Mouse (Mus musculus) heart, embryonic 13.5 days (tissue): ENCODE data around the gene 2900011O08Rik. TPM values are rescaled to one million over a fixed set of nuclear protein-coding genes. Genes with fewer than 3 reads are reported as not detected.
"Not testable (repeated sequence)": the region's sequence is repeated elsewhere in the genome, so short reads cannot be mapped to it uniquely, and the experiment has no call there.

ENCODE experiments used
- ATAC-seq: fragments of 200-750 bp; cut with Nextera tagmentation; 2 replicates; pipeline ENCODE4 v1.8.0; 2017; ENCODE audit warnings: moderate TSS enrichment; ENCODE audit not compliant: insufficient number of reproducible peaks, low FRiP score, low TSS enrichment; ENCODE audit errors: extremely low read depth
- H3K27ac ChIP-seq: fragments of 300-500 bp; sonication (generic); replicated peaks from 2 replicates; pipeline ENCODE4 v1.5.1; 2015; ENCODE audit warnings: moderate library complexity, mild to moderate bottlenecking, inconsistent platforms
- H3K27me3 ChIP-seq: fragments of 300-500 bp; sonication (generic); replicated peaks from 2 replicates; pipeline ENCODE4 v1.6.1; 2015; ENCODE audit warnings: mild to moderate bottlenecking, inconsistent platforms
- H3K36me3 ChIP-seq: fragments of 300-500 bp; sonication (generic); 2 replicates; pipeline ENCODE4 v1.6.1; 2015; ENCODE audit warnings: mild to moderate bottlenecking, inconsistent platforms
- H3K4me1 ChIP-seq: fragments of 300-500 bp; sonication (generic); 2 replicates; pipeline ENCODE4 v1.6.1; 2015; ENCODE audit warnings: inconsistent platforms
- H3K4me2 ChIP-seq: fragments of 300-500 bp; sonication (generic); 2 replicates; pipeline ENCODE4 v1.6.1; 2015; ENCODE audit warnings: inconsistent platforms, mild to moderate bottlenecking, moderate library complexity
- H3K4me3 ChIP-seq: fragments of 300-500 bp; sonication (generic); 2 replicates; pipeline ENCODE4 v1.5.1; 2015; ENCODE audit warnings: moderate library complexity, mild to moderate bottlenecking, inconsistent platforms
- H3K9ac ChIP-seq: fragments of 300-500 bp; sonication (generic); 2 replicates; pipeline ENCODE4 v1.6.1; 2015; ENCODE audit warnings: inconsistent platforms, mild to moderate bottlenecking, moderate library complexity
- H3K9me3 ChIP-seq: fragments of 300-500 bp; sonication (generic); 2 replicates; pipeline ENCODE4 v1.6.1; 2016; ENCODE audit warnings: inconsistent platforms
- WGBS: fragments of 180-500 bp; shearing (Covaris S2); methylation state at CpG from one replicate; pipeline ENCODE4 v1.1.7; 2015; ENCODE audit warnings: mixed read lengths; 5-methylcytosine and 5-hydroxymethylcytosine counted together
- polyA plus RNA-seq: library from polyadenylated mRNA; unstranded; fragments of >200 nt; fragmentation: Nextera tagmentation; extraction: Ambion mirVana; gene quantifications from 2 replicates; pipeline ENCODE4 v1.2.1, GENCODE M21; 2015

2900011O08Rik gene
- polyA plus RNA-seq, 1 experiment from 2014 or later = 1.2 TPM

DNA sequence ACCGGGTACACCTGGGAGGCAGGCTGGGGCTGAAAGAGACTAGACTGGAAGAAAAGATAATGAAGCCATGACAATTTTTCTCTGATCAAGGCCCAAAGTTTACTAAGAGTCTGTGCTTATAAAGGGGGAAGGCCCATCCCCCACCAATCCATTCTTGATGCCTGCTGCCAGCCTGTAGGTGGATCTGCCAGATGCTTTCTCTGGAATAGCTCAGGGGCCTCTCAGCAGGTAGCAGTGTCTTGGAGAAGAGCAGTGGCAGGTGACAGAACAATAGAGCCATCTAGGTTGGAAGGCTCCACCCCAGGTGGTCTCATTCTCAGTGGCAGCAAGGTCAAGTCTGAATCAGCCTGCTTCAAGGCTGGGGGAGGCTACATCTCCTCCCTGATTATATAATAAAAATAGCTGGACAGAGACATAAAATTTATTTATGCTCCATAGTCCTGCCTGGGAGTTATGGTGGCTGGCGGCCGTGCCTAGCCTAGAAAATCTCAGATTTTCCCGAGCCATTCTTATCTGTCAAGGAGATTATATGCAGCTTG, 10.0 kb upstream of the 2900011O08Rik start:
- not testable (repeated sequence) for H3K9ac ChIP-seq, H3K4me1 ChIP-seq, H3K27ac ChIP-seq, H3K36me3 ChIP-seq, H3K4me2 ChIP-seq, H3K4me3 ChIP-seq, H3K27me3 ChIP-seq, H3K9me3 ChIP-seq, ATAC-seq
- 78% methylated on average over 4 of the region's 4 CpGs for WGBS

DNA sequence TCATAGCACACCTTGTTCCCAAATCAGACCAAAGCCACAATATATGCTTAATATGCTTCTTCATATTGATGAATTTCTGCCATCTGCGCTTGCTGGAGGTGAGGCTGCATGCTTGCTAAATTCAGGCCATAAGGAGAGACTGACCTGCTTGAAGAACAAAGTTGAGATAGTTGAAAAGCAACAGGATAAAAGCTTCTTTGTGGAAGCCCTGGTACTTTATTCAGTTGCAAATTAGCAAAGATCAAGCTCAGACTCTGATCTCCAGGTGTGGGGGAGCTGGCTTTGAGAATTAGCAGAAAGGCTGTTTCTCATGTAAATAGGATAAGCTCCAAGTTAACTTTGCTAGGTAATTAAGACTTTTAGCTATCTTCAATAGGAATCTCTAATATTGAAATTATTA, 9.4 kb upstream of the 2900011O08Rik start:
- not testable (repeated sequence) for H3K27ac ChIP-seq, H3K4me3 ChIP-seq, ATAC-seq, H3K4me1 ChIP-seq, H3K27me3 ChIP-seq, H3K9ac ChIP-seq, H3K36me3 ChIP-seq, H3K9me3 ChIP-seq, H3K4me2 ChIP-seq
- 58% methylated on average over 1 of the region's 1 CpGs for WGBS

GRCm38 (mm10) chr16:13981726-13982125, 4.7 kb upstream of the 2900011O08Rik start:
- ATAC-seq, H3K4me3 ChIP-seq, H3K27ac ChIP-seq, H3K9me3 ChIP-seq, H3K4me2 ChIP-seq, H3K9ac ChIP-seq, H3K4me1 ChIP-seq, H3K36me3 ChIP-seq: not testable (repeated sequence)
- WGBS = 66% methylated on average over 3 of the region's 3 CpGs
- peaks cover 10% of the 10 kb centered on the region for H3K27me3 ChIP-seq

GRCm38 (mm10) chr16:13983161-13983560, 3.2 kb upstream of the 2900011O08Rik start:
- Histone ChIP-seq H3K4me1 (peaks cover 8% of the 10 kb centered on the region), H3K4me2 (no peak overlapping the region), H3K27me3 (peaks cover 23% of the 10 kb centered on the region), H3K36me3 (no peaks in the 10 kb centered on the region), H3K4me3 (no peak overlapping the region), H3K9ac (no peak overlapping the region), H3K9me3 (peaks cover 2% of the 10 kb centered on the region; the same call in 1 of the 2 replicates), H3K27ac (no peak overlapping the region)
- no peak for ATAC-seq
- WGBS = 83% methylated on average over 5 of the region's 5 CpGs

GRCm38 (mm10) chr16:13986197-13986573, 219 bp upstream of the 2900011O08Rik start:
- H3K4me3 ChIP-seq = peak overlapping the region; percentile 56
- peaks cover 8% of the 10 kb centered on the region for H3K4me1 ChIP-seq
- H3K27ac ChIP-seq = no peak overlapping the region
- ATAC-seq = no peak
- H3K27me3 ChIP-seq = peaks cover 25% of the 10 kb centered on the region
- H3K36me3 ChIP-seq = no peaks in the 10 kb centered on the region
- peak overlapping the region; percentile 87 for H3K4me2 ChIP-seq
- no peaks in the 10 kb centered on the region for H3K9me3 ChIP-seq
- H3K9ac ChIP-seq = no peak overlapping the region
- 70% methylated on average over 3 of the region's 3 CpGs for WGBS

- Histone ChIP-seq H3K9ac (no peak overlapping the region), H3K9me3 (no peaks in the 10 kb centered on the region), H3K36me3 (no peaks in the 10 kb centered on the region), H3K27me3 (peaks cover 7% of the 10 kb centered on the region; the same call in 1 of the 2 replicates), H3K27ac (no peak overlapping the region), H3K4me1 (no peaks in the 10 kb centered on the region), H3K4me2 (no peak overlapping the region), H3K4me3 (no peak overlapping the region)
- 73% methylated on average over 11 of the region's 11 CpGs for WGBS
- no peak for ATAC-seq
Measured at GRCm38 (mm10) chr16:13992518-13993248, 6.3 kb downstream of the 2900011O08Rik start.

DNA sequence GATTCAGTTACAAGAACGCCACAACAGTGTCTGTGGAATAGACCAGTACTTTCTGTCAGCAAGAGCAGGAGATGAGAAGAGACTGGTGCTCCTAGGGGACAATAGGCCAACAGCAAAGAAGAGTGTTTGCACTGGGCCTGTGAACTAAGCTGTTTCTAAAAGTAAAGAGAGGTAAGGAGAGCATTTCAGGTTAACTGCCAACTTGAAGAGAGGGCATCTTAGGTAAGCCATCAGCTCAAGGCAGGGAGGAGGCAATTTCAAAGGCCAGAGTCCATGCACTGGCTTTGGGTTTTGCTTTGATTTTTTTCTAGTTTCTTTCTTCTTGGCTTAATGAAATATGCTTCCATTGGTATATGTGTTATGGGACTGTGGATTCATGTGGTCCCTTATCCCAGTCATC, 7.7 kb downstream of the 2900011O08Rik start:
- ATAC-seq = no peak
- H3K9me3 ChIP-seq = no peaks in the 10 kb centered on the region

DNA sequence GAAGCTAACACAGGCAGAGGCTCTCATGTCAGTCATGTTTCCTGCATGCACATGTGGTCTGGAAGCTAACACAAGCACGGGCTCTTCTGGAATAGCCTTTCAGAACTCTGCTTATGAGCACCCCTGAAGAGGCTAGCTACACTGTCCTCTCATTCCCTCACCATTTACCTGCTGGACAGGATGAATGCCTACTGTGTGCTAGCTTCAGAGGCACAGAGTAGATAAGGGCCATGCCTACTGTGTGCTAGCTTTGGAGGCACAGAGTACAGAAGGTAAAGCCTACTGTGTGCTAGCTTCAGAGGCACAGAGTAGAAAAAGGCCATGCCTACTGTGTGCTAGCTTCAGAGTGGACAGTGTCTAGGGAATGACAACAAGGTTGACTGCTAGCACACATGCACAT, 8.1 kb downstream of the 2900011O08Rik start:
- Histone ChIP-seq H3K27me3 (no peaks in the 10 kb centered on the region), H3K4me3 (no peak overlapping the region), H3K4me2 (no peak overlapping the region), H3K9me3 (no peaks in the 10 kb centered on the region), H3K27ac (no peak overlapping the region), H3K4me1 (no peaks in the 10 kb centered on the region), H3K36me3 (no peaks in the 10 kb centered on the region), H3K9ac (no peak overlapping the region)
- WGBS = 82% methylated on average over 1 of the region's 1 CpGs
- no peak for ATAC-seq

More for the DNA sequence above, 7.7 kb downstream of the 2900011O08Rik start:
- Histone ChIP-seq H3K4me1 (no peaks in the 10 kb centered on the region), H3K9ac (no peak overlapping the region), H3K27me3 (no peaks in the 10 kb centered on the region), H3K4me2 (no peak overlapping the region), H3K4me3 (no peak overlapping the region), H3K36me3 (no peaks in the 10 kb centered on the region), H3K27ac (no peak overlapping the region)
- 72% methylated on average over 1 of the region's 1 CpGs for WGBS

- H3K9me3 ChIP-seq = no peaks in the 10 kb centered on the region
- no peak overlapping the region for H3K4me2 ChIP-seq
- WGBS = 51% methylated on average over 8 of the region's 8 CpGs
- no peaks in the 10 kb centered on the region for H3K27me3 ChIP-seq
- ATAC-seq = no peak
- peaks cover 6% of the 10 kb centered on the region; the same call in 1 of the 2 replicates for H3K4me1 ChIP-seq
- H3K27ac ChIP-seq = no peak overlapping the region
- H3K9ac ChIP-seq = no peak overlapping the region
- H3K4me3 ChIP-seq = no peak overlapping the region
- no peaks in the 10 kb centered on the region for H3K36me3 ChIP-seq
Measured at GRCm38 (mm10) chr16:14003386-14004130, 17.2 kb downstream of the 2900011O08Rik start.

DNA sequence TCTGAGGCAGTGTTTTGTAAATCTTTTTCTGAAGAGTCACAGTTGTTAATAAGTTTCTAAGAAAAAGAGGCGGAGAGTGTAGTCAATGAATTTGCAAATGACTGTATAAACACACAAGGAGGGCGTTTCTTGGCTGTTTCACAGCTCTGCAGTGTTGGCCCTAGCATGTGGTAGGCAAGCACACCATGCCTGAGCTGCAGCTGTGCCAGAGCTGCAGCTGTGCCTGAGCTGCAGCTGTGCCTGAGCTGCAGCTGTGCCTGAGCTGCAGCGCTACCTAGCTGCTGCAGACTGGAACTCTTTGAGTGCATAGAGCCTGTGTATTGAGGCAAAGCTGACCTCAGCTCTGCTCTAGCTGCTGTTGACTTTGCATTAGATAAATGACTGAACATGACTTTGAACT, 17.8 kb downstream of the 2900011O08Rik start:
- no peak for ATAC-seq
- 37% methylated on average over 3 of the region's 3 CpGs for WGBS
- H3K4me3 ChIP-seq = no peak overlapping the region
- H3K4me2 ChIP-seq = no peak overlapping the region
- no peaks in the 10 kb centered on the region for H3K27me3 ChIP-seq
- peaks cover 6% of the 10 kb centered on the region; the same call in 1 of the 2 replicates for H3K4me1 ChIP-seq
- no peak overlapping the region for H3K9ac ChIP-seq
- no peaks in the 10 kb centered on the region for H3K9me3 ChIP-seq
- H3K36me3 ChIP-seq = no peaks in the 10 kb centered on the region
- no peak overlapping the region for H3K27ac ChIP-seq

DNA sequence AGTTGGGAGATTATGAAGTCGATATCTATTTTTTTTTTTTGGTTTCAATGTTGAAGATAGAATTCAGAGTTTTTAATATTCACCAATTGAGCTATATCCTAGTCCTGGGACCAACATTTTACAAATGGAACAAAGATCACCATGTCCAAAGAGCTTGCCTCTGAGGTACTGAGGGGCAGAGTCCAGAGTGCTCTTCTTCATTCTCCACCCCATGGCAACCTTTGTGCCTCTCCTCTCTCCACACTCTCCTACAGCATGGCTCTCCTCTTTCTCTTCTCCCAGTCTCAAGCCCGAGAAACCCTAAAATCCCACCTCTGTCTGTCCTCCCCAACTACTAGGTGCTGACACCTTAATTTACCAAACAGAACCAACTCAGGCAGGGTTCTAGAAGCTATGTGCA, 18.3 kb downstream of the 2900011O08Rik start:
- WGBS = 69% methylated on average over 2 of the region's 2 CpGs
- no peak for ATAC-seq

More for the DNA sequence above, 18.3 kb downstream of the 2900011O08Rik start:
- no peaks in the 10 kb centered on the region for H3K36me3 ChIP-seq
- H3K9me3 ChIP-seq = no peaks in the 10 kb centered on the region
- peaks cover 6% of the 10 kb centered on the region; the same call in 1 of the 2 replicates for H3K4me1 ChIP-seq
- H3K4me2 ChIP-seq = no peak overlapping the region
- H3K4me3 ChIP-seq = no peak overlapping the region
- H3K27ac ChIP-seq = no peak overlapping the region
- no peaks in the 10 kb centered on the region for H3K27me3 ChIP-seq
- no peak overlapping the region for H3K9ac ChIP-seq
